Mouse (Mus musculus) MEL (cell line): ENCODE results near the gene Stim1.

Experiments
- CTCF ChIP-seq, 3 experiments: IDR thresholded peaks in 2 of 3; conservative IDR thresholded peaks in 1 of 3; 2 replicates each; pipeline ENCODE4 v1.5.1; 2011 to 2012; ENCODE audit warnings: low read length in 3 of 3, low read depth in 2 of 3, mild to moderate bottlenecking in 2 of 3, improper control_type of control experiment in 1 of 3, inconsistent platforms in 1 of 3, mixed read lengths in 1 of 3, moderate library complexity in 1 of 3; ENCODE audit not compliant: control insufficient read depth in 1 of 3, insufficient read depth in 1 of 3, poor library complexity in 1 of 3, severe bottlenecking in 1 of 3
- EP300 ChIP-seq, 2 experiments: IDR thresholded peaks; 2 replicates each; pipeline ENCODE4 v1.6.1; 2011; ENCODE audit warnings: improper control_type of control experiment in 2 of 2, low read length in 2 of 2, low read depth in 1 of 2, mild to moderate bottlenecking in 1 of 2
- GATA1 ChIP-seq: IDR thresholded peaks from 2 replicates; pipeline ENCODE4 v1.6.1; 2011; ENCODE audit warnings: low read depth, low read length, improper control_type of control experiment
- MXI1 ChIP-seq: IDR thresholded peaks from 2 replicates; pipeline ENCODE4 v1.6.1; 2011; ENCODE audit warnings: mild to moderate bottlenecking, low read depth, low read length, improper control_type of control experiment
- NRF1 ChIP-seq: IDR thresholded peaks from 2 replicates; pipeline ENCODE4 v1.6.1; 2014; ENCODE audit warnings: low read depth, mild to moderate bottlenecking, inconsistent platforms, low read length, improper control_type of control experiment, moderate library complexity; ENCODE audit not compliant: poor library complexity, insufficient read depth, severe bottlenecking
- POLR2A ChIP-seq, 2 experiments: IDR thresholded peaks; 2 replicates each; pipeline ENCODE4 v1.6.1; 2011 to 2012; ENCODE audit warnings: low read length in 2 of 2, mild to moderate bottlenecking in 2 of 2, control low read depth in 1 of 2, improper control_type of control experiment in 1 of 2, low read depth in 1 of 2, moderate library complexity in 1 of 2; ENCODE audit not compliant: control insufficient read depth in 1 of 2, insufficient read depth in 1 of 2, poor library complexity in 1 of 2
- POLR2AphosphoS5 ChIP-seq: IDR thresholded peaks from 2 replicates; pipeline ENCODE4 v1.6.1; 2012; ENCODE audit warnings: low read depth, borderline replicate concordance, mild to moderate bottlenecking, inconsistent platforms, low read length, moderate library complexity, mixed read lengths
- TAL1 ChIP-seq: IDR thresholded peaks from 2 replicates; pipeline ENCODE4 v1.6.1; 2012; ENCODE audit warnings: mild to moderate bottlenecking, inconsistent platforms, low read length, moderate library complexity, mixed read lengths
- USF1 ChIP-seq: IDR thresholded peaks from 2 replicates; pipeline ENCODE4 v1.6.1; 2014; ENCODE audit warnings: low read depth, mild to moderate bottlenecking, inconsistent platforms, low read length, improper control_type of control experiment, moderate library complexity
- ZC3H11A ChIP-seq: IDR thresholded peaks from 2 replicates; pipeline ENCODE4 v1.6.1; 2012; ENCODE audit warnings: low read depth, mild to moderate bottlenecking, inconsistent platforms, low read length, improper control_type of control experiment

DNA sequence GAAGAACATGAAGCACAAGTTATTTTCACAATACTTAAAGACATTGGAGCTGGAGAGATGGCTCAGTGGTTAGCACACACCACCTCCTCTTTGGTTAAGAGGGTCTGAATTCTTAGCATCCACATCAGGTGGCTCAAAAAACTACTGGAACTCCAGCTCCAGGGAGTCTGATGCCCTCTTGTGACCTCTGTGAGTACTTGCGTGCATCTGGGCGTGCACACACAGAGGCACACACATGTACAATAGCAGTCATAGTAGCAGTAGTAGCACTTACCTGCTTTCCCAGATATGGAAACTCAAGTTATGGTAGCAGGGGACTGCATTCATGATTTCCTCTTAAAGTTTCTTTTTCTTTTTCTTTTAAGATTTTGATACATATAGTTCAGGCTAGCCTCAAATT is 4.6 kb upstream of the Stim1 start:
- TF ChIP-seq GATA1: no peak
- no peak for TF ChIP-seq MXI1
- peak; percentile 25; the same call in 1 of the 2 replicates for TF ChIP-seq ZC3H11A
- no peak for TF ChIP-seq EP300 (IDR thresholded peaks at IDR 0.05; ENCODE audit: low read depth in 1 of 2, low read length in 2 of 2)
- peak; percentile 29 to 49 (median 41) for TF ChIP-seq CTCF (IDR thresholded peaks at IDR 0.05 in 2 of 3, conservative IDR thresholded peaks at IDR 0.05 in 1 of 3; ENCODE audit: control insufficient read depth in 1 of 3, insufficient read depth in 1 of 3, low read depth in 2 of 3, low read length in 3 of 3, poor library complexity in 1 of 3, severe bottlenecking in 1 of 3)
- TF ChIP-seq USF1: no peak
- TF ChIP-seq NRF1: no peak
- TF ChIP-seq TAL1: no peak
- no peak for TF ChIP-seq POLR2AphosphoS5
- no peak for TF ChIP-seq POLR2A (IDR thresholded peaks at IDR 0.05; ENCODE audit: control insufficient read depth in 1 of 2, insufficient read depth in 1 of 2, low read depth in 1 of 2, low read length in 2 of 2, poor library complexity in 1 of 2)
